Comparison of ENCODE assay signal across 13 mouse cellular contexts in the genomic region with DNA sequence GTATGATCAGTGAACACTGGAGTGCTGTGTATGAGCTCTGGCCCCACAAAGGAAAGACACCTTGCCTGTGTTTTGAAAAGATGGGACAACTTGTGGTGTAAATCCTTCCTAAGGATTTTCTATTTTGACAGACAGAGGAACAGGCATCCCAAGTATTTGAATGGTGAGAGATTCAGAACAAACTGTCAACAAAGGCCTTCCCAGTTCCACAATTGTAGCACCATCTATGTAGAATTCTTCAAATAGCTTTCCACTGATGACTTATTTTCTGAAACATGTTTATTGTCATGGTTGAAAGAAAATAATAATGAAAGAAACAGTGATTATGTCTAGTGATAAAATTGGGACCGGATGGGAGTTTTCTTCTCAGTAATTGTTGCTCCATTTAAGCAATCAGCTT. TPM values are rescaled to one million over a fixed set of nuclear protein-coding genes. Genes with fewer than 3 reads are reported as not detected.
"Had no signal": no experiment of that assay in that cellular context is flagged by ENCODE, and none has a peak within 500 bp of the region (broad histone marks: within the 10 kb centered on the region; RNA-seq: fewer than 3 reads in every experiment).

No protein-coding gene starts in this region.

- ATAC-seq: lung, postnatal 0 days; midbrain, embryonic 13.5 days had no signal

- DNase-seq: kidney, postnatal 25 days; lung, adult 2 months; lung, postnatal 36 days; right cerebral cortex, postnatal 14 days; thymus, postnatal 4 days had no signal

- H3K36me3 ChIP-seq: limb, embryonic 10.5 days; midbrain, embryonic 13.5 days; stomach, embryonic 15.5 days had no signal

- H3K9me3 ChIP-seq: limb, embryonic 10.5 days; midbrain, embryonic 13.5 days; stomach, embryonic 15.5 days had no signal

- H3K9ac ChIP-seq: liver, embryonic 14.5 days; midbrain, embryonic 13.5 days; stomach, embryonic 15.5 days had no signal

- H3K4me2 ChIP-seq: midbrain, embryonic 13.5 days; stomach, embryonic 15.5 days had no signal

- H3K27ac ChIP-seq: left cerebral cortex, adult 2 months; limb, embryonic 10.5 days; liver, embryonic 14.5 days; midbrain, embryonic 13.5 days; stomach, embryonic 15.5 days had no signal

- H3K4me1 ChIP-seq: limb, embryonic 10.5 days; stomach, embryonic 15.5 days had no signal

- H3K27me3 ChIP-seq: stomach, embryonic 15.5 days had no signal

- H3K4me3 ChIP-seq: left cerebral cortex, adult 2 months; limb, embryonic 10.5 days; midbrain, embryonic 13.5 days; stomach, embryonic 15.5 days had no signal

RNA-seq across cellular contexts. Expression of a gene that starts 39.9 kb away (rescaled TPM):
- total RNA-seq: megakaryocyte progenitor cell, adult 5-6 weeks had no signal
- polyA plus RNA-seq: liver, embryonic 14.5 days; spleen, adult 2 months had no signal
